Mouse (Mus musculus): Measurements from ENCODE around the gene Dnajc21.

Dnajc21 gene

DNA sequence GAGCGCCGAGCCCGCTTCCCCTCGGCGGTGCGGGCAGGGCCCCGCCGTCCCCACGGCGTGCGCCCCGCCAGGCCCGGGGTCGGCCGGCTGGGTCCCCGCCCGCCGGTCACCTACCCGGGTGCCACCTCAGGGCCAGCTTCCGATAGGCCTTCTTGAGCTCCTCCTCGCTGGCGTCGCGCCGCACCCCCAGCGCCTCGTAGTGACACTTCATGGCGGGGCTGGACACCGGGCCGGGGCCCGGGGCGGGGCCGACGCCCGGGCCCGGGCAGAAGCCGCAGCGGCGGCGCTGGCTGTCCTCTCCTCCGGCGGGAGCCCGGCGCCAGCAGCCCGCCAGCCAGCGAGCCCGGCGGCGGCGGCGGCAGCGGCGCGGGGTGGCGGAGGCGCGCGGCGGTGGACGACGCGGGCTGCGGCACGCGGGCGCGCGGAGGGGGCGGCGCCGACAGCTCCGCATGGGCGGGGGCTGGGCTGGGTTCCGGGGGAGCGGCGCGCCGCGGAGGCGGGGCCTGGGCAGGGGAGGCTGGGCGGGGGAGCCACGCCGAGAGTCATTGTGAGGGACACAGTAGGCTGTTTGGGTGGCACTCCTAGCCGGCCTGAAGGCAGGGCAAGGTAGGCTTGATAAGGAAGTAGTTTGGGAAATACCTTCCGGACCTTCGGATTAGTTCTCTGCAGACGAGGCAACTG, at the start of gene Dnajc21:
Gene Dnajc21 (minus strand): TSS at position 366 of the 681 bp plus-strand sequence.
- in situ Hi-C loops (cut with MboI; ENCODE audit: low sequenced_read_pairs) = no loop called here

DNA sequence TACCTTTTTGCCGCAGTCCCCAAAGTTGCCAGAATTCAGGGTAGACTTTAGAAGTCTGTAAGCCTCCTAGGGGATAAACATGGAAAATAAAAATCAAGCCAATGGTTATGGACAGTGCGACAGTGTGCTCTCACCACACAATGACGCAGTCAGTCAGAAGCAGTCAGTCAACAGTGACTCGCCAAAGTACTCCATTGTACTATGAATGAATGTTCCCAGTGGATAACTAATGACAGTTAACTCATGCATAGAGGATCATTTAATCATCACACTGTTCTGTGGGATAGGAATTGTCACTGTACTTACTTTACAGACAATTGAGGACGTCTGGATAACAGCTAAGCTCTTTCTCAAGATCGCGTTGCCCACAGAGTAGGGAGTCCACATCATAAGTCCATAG, 44.9 kb upstream of the Dnajc21 start:
- in situ Hi-C loops (cut with MboI; ENCODE audit: low sequenced_read_pairs) = no loop called here

DNA sequence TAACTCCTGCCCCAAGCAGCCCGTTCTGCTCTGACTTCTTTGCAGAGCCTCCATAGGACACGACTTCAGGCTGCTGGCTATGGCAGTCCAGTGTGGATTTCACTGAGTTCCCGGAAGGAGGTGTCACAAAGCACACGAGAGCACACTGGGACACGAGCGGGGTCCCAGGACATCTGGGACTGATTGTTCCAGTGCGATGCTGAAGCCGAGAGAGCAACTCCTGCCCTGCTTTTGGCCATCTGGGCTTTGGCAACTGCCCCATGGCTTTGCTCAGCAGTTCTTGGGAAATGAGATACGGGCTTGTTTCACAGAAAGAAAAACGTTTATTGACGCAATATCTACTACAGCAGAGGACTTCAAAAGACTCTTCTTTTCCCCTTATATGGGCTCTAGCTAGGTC, 35.8 kb upstream of the Dnajc21 start:
- in situ Hi-C loops (cut with MboI; ENCODE audit: low sequenced_read_pairs) = no loop called here

DNA sequence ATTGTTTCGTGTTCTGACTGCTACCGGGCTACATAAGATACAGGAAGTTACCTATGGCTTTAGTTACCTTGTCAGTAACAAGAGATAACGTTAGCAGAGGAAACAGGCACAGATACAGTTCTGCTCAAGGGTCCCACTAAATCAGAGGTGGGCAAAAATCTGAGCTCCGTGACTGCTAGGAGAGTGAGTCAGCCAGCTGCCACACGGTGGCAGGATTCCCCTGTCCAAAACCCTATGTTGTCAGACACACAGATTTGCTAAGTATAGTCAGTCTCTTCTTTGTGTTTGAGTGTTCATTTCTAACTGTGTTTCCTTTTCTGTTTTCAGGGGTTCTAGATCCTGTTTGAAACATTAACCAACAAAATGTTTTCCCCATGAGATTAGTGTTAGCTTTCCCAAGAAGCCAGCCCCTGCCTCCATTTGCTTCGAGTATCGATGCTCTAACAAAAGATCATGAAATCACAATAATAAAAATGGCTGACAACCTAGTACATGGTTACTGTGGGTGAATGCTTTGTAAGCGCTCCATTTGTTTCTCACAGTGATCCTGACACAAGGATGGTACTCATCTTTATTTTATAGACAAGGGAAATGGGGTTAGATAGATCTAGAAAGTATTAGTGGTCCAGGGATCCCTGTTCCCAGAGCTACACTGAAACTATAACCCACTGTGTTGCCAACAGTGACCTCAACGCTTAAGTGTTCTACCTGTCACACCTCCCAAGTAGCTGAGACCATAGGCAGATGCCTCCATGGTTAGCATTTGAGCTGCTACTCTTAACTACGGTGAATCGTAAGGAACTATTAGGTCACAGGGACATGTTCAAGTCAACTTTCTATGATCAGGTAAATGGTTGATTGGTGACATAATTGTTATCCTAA, 30.8 kb upstream of the Dnajc21 start:
- in situ Hi-C loops (cut with MboI; ENCODE audit: low sequenced_read_pairs) = no loop called here

DNA sequence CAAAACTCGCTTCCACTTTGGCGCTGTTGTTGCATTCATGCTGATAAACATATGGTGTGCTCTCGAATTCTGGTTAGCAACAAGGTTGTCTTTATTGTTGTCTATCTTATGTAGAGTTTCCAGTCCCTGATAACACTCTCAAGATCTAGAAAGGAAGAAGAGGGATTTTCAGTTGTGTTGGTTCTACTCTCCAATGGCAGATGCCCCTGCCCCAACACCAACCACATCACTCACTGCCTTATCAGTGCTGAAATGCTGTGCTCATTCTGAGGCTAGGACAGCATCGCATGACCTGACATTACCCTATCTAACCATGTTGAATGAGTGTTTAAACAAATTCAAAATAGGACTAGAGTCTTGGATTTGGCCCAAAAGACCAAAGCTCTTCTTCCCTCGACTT, 29.7 kb upstream of the Dnajc21 start:
- in situ Hi-C loops (cut with MboI; ENCODE audit: low sequenced_read_pairs) = no loop called here

DNA sequence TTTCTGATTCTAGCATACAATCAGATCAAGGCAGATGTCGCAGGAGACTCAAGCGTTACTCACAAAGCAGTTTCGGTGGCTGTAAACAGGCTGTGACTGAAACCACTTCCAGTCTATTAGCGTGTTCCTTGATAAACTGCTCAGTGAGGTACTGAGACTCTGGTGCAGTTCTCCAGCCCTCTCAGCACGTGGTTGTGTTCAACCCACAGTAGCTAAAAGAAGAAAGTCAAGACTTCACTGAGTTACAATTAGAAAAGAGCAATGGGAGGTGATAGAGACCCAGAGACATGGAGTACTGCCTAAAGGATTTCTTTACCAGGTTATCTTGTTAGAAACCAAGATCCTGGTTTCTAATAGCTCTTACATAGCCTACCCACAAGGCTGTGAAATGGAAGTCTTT, 29.3 kb upstream of the Dnajc21 start:
- in situ Hi-C loops (cut with MboI; ENCODE audit: low sequenced_read_pairs) = loop anchor here (10.0 to 25.0 kb wide), 2 partner anchors 395 to 888 kb away; partner anchors contain the start of gene Tars

DNA sequence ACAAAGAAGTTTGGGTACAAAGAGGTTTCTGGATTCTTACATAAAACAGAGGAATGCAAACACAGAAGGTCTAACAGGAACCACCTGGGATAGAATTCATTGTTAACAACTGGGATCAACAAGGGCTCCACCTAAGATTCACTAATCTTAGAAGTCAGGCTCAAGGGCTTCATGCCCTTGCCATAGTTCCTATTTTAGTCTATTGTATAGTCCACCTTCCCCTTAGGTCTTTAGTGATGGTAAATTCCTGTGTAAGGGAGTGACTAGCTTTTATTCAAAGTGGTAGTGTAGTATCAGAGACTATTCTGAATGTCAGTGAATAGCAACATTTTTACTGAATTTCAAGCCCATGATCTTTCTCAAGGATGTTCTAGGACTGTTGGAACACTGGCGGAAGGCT, 26.4 kb upstream of the Dnajc21 start:
- in situ Hi-C loops (cut with MboI; ENCODE audit: low sequenced_read_pairs) = loop anchor here (10.0 to 25.0 kb wide), 2 partner anchors 398 to 891 kb away; partner anchors contain the start of gene Tars

DNA sequence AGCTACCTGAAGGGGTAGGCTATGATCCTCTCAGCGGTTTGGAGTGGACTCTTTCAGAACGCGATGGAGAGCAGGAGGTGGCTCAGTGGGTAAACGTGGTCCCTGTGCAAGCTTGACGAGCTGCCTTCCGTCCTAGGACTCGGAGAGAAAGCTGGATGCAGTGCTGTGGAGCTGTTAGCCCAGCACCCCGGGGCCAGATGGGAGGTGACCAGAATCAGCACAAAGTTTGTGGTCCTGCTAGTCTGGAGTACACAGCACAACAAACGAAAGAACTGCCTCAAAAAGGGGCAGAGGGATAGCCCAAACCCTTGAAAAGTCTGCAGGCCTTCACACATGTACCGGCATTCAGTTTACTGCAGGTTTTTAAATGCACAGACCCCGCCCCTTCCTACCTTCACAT, 25.6 kb upstream of the Dnajc21 start:
- in situ Hi-C loops (cut with MboI; ENCODE audit: low sequenced_read_pairs) = loop anchor here (10.0 to 25.0 kb wide), 2 partner anchors 399 to 891 kb away; partner anchors contain the start of gene Tars

DNA sequence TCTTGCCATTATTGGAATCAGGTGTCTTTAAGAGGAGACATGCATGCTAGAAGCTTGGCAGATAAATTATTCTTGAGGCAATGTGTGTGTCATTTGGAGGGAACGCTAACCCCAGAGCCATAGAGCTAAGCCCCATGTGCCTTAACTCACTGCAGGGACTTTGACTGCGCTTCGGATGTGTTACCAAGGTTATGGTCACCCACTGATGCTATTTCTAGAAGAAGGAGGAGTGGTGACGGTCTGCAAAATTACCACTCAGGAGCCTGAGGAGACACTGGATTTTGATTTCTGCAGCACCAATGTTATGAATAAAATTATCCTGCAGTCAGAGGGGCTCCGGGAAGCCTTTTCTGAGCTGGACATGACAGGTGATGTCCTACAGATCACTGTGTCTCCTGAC, 19.8 kb upstream of the Dnajc21 start:
- in situ Hi-C loops (cut with MboI; ENCODE audit: low sequenced_read_pairs) = loop anchor here (10.0 to 25.0 kb wide), 2 partner anchors 405 to 897 kb away; partner anchors contain the start of gene Tars

DNA sequence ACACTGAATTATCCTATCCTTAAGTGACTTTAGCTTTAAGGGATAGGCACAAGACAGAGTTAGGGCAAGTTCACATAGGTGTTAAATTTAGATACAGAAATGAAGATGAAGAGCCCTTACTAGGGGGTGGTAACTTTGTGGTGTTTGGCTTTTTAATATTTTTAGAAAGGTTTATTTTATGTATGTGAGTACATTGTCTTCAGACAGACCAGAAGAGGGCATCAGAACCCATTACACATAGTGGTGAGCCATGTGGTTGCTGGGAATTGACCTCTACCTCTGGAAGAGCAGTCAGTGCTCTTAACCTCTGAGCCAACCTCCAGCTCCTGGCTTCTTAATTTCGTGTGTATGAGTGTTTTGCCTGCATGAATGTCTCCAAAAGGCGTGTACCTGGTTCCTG, 16.9 kb upstream of the Dnajc21 start:
- in situ Hi-C loops (cut with MboI; ENCODE audit: low sequenced_read_pairs) = loop anchor here (25.0 kb wide), 1 partner anchor 900 kb away; the partner anchor contains the start of gene Tars

DNA sequence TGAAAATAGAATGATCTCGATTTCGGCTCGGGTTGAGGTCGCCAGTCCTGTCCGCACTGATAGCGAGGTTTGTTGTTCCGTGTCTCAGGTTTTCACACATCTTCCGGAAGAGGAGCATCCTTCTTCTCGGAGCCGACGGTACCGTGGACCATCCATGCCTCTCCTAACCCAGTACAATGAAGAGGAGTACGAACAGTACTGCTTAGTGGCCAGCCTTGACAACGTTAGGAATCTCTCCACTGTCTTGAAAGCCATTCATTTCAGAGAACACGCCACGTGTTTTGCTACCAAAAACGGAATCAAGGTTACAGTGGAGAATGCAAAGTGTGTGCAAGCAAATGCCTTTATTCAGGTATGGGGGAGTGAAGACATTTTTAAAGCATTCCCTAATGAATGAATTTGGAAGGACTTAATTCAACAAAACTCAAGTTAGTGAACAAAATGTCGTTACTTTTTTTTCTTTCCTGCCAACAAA, 16.1 kb upstream of the Dnajc21 start:
- in situ Hi-C loops (cut with MboI; ENCODE audit: low sequenced_read_pairs) = loop anchor here (25.0 kb wide), 1 partner anchor 901 kb away; the partner anchor contains the start of gene Tars

DNA sequence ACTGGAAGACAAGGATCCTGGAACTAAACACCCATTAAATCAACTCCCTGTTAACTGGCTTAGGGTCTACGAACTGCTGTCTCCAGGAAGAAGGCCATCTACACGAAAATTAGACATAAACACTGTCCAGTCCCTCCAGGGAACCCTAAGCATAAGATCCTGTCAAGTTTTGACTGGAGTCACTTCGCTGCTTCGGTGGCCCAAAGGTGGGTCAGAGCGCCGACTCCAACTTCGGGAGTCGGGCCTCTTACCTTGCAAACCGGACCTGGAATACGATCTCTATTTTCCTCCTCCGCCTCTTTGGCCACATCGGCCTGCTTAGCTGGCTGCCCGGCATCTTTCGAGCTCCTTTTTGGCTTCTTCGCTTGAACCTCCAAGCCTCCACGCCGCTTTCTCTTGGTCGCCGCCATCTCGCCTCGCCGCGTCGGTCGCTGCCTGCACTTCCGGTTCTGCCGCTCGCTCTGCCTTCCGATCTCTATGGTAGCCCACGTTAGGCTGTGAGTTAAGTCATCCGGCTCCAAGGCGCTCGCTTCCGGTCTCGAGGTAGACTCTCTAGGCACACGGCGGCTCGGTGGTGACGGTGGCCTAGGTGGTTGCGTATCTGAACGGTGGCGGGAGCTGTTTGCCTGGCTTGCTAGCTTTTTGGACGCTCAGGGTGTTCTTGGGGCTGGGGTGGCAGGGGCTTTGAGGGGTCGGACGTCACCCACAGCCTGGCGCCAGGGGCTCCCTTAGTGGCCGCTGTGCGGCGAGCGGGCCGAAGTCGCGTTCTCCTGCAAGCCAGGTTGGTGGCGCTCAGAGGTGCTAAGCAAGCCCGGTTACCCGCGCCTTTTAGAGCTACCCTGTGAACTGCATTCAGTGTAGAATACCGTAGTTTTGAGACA, 15.4 kb upstream of the Dnajc21 start, which contains the start of the genes Brix1 and Rad1:
Gene Brix1 (minus strand): TSS at position 464 of the 881 bp plus-strand sequence.
Gene Rad1 (plus strand): TSS at position 535 of the 881 bp plus-strand sequence.
- in situ Hi-C loops (cut with MboI; ENCODE audit: low sequenced_read_pairs) = loop anchor here (25.0 kb wide), 1 partner anchor 902 kb away; the partner anchor contains the start of gene Tars

DNA sequence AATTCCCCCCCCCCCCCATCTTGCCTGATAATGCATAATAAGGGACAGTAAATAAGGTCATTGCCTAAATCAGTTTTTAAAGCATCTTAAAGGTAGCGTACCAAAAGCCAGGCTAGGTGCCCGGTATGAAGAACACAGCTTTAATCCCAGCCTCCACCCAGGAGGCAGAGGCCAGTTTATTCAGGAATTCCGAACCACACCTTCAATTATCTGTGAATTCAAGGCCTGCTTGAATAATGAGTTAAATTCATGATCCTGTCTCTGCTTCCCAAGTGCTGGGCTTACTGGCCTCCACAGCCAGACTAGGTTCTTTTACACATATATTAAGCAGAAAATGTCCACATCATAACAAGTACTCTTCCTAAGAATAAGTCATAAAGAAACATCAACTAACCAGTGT, 625 bp upstream of the Dnajc21 start:
- in situ Hi-C loops (cut with MboI; ENCODE audit: low sequenced_read_pairs) = no loop called here

DNA sequence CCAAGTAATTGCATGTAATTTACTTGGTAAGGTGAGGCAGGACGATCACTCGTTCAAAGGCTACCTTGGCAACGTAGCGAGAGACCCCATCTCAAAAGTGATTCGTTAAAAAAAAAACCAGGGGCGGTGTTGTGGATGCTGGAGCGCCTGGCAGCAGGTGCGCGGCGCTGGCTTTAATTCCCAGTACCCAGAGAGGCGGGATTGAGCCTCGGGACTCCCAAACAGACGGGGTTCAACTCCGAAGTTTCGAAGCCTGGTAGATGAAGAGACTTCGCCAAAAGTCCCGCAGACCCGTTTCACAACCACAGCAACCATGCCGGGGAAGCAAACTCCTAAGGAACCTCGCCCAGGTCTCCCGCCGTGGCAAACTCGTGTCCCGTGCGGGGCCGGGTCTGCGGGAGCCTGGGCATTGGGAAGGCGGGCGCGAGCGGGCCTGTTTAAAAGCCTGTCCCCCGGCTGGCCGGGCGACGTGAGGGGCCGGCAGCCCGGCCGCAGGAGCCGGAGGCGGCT, 620 bp downstream of the Dnajc21 start:
- in situ Hi-C loops (cut with MboI; ENCODE audit: low sequenced_read_pairs) = no loop called here

DNA sequence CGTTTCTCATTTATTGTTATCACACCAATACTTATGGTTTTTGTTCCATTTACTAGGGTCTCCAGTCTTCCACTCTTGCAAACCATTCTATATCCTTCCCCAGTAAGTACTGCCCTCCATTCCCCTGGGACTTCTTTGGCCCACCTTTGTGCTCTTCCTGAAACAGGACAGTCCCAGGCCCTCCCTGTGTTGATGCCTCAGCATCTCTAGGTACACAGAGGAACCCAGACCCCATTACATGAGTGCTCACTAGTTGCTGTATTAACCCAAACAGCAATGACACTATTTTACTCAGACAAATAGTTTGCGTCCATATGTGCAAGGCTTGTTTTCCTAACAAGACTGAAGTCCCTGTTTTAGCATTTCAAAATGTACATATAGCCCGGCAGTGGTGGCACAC, 1.6 kb downstream of the Dnajc21 start:
- in situ Hi-C loops (cut with MboI; ENCODE audit: low sequenced_read_pairs) = no loop called here

DNA sequence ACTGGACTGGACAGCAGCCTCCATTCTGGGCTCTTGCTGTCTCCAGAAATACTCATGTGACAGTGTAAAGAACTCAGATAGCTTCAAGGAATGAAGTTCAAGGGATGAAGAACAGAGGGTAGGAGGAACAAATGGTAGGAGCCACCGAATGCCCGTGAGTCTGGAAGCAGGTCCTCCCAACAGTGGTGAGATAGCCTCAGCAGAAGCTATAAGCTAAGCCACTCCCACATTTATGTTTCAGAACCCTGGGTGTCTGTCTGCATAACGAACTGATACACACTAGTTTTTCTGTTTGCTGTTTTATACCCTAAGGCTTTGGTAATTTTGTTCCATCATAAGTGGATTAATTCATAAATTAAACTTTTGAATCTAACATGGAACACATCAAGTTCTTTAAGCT, 5.6 kb downstream of the Dnajc21 start:
- in situ Hi-C loops (cut with MboI; ENCODE audit: low sequenced_read_pairs) = no loop called here

DNA sequence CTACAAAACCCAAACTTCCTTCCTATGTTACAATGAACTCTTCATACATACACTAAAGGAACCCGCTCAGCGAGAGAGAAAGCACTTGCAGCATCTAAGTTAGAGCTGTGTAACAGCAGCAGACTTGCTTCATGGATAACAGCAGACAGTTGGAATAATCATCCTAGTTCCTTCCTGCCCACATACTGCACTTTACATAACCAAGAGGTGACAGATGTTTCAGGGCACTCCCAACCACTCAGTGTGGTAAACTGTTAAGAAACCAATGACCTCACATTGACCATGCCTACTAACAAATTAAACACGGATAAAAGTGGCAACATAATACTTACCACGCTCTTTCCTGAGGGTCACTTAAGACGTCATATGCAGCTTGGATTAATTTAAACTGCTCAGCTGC, 6.8 kb downstream of the Dnajc21 start:
- in situ Hi-C loops (cut with MboI; ENCODE audit: low sequenced_read_pairs) = no loop called here

DNA sequence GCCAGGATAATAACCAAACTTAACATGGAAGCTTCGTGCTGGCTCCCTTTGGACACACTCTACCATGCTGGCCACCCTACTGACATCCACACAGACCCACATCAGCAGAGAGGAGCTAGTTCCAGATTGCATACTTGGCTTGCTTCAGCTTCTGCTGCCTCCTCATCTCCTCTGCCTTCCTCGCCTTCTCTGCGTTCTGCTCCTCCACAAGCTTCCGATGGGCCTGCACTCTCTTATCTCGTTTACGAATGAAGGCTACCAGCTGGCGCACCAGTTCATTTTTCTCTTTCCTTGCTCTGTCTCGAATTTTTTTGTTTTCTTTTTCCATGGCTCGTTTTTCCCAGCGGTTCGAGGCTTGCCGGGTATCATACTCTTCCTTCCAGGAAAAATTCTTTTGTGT, 9.3 kb downstream of the Dnajc21 start:
- in situ Hi-C loops (cut with MboI; ENCODE audit: low sequenced_read_pairs) = no loop called here

DNA sequence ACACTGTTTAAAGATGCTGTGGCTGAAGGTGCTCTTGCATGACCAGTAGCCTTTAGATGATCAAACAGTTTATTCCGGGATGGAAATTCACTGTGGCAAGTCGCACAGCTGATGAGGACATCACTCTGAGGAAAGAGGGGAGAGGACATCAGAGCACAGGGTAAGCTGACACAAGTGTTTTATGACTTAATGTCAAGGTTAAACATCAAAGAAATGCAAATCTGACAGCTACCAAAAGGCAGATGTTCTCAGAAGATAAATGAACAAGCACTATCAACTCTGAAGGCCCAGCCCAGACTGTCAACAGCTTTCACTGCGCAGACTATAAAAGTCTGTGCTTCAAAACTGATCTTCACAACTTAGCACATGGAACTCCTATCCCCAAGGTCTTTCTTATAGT, 23.2 kb downstream of the Dnajc21 start:
- in situ Hi-C loops (cut with MboI; ENCODE audit: low sequenced_read_pairs) = no loop called here

DNA sequence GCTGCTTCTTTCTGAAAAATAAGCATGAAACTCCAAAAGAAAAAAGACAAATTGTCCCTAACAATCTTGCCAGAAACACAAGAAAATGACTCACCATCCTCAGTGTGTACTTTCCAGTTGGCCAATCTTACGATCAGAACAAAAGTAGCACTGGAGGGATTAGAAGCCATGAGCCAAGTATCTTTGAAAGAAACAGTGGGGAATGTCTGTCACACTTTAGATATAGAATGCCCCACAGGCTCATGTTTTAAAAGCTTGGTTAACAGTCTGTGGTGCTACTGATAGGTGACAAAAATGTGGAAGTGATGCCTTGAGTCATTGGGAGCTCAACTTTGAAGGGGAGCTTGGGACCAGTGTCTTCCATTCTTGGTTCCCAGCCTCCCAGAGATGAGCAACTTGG, 28.0 kb downstream of the Dnajc21 start:
- in situ Hi-C loops (cut with MboI; ENCODE audit: low sequenced_read_pairs) = no loop called here
